Mouse (Mus musculus) lung, adult 2 months (tissue): ENCODE measurements at regions not wholly inside any gene's neighbourhood (a gene's known extent, or its start where the extent isn't known, plus 50 kb on each side); places are given as distances from the start of the nearest gene placed in this dataset.

Experiments
- CTCF ChIP-seq: fragments of 200-500 bp; IDR thresholded peaks from 2 replicates; pipeline ENCODE4 v1.5.1; 2011; ENCODE audit warnings: mild to moderate bottlenecking, low read length, control low read depth; ENCODE audit not compliant: insufficient read depth
- POLR2A ChIP-seq: fragments of 200-500 bp; IDR thresholded peaks from 2 replicates; pipeline ENCODE4 v1.6.1; 2011; ENCODE audit warnings: low read depth, mild to moderate bottlenecking, control low read depth, low read length, borderline replicate concordance; ENCODE audit errors: extremely low read depth

DNA sequence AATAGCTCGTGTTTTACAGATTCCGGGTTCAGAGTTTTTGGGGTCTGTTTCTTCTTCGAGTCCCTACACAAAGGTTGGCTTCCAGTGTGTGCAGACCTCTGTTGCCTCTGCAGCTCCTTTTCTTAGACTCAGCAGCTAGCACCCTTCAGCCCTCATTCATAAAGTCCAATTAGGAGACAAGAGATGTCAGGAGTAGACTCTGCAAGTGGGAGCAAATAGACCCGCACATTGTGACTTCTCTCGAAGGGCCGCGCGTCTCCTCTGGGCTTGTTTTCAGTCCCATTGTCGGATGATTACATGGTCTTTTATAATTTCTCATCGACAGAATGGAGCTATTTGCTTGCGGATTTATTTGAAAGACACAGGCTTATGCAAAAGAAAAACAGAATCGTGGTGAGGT is 76.8 kb downstream of the Sox2 start:
- no peak for TF ChIP-seq POLR2A
- TF ChIP-seq CTCF = no peak
